Mouse (Mus musculus): ENCODE results near the gene Tcf7l2. TPM values are rescaled to one million over a fixed set of nuclear protein-coding genes. Genes with fewer than 3 reads are reported as not detected.

The Tcf7l2 gene
- total and polyA plus RNA-seq, 3 experiments = not detected

DNA sequence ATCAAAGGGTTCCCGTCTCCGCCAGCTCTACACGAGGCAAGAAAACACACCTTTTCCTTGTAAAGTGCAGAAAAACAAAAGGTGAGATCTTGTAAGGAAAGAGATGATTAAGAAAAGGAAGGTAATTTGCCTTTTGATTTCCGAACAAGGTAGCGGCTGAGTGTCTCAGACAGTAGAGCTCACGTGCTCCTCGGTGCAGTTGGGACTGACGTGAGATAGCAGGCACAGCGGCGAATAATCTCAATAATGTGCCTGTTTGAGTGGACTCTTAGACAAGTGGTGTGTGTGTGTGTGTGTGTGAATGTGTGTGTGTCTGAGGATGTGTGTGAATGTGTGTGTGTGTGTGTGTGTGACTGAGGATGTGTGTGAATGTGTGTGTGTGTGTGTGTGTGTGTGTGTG is 46.2 kb upstream of the Tcf7l2 start:
- dilution Hi-C loops (cut with MboI; ENCODE audit: extremely low pct_ligation_motif_present, extremely low pct_unique_long_range_greater_than_20kb, low sequenced_read_pairs) = no loop called here
- H3K27me3 ChIP-seq (replicated peaks) = peaks cover 15% of the 10 kb centered on the region
- no peak for TF ChIP-seq ZC3H11A (IDR thresholded peaks at IDR 0.05; ENCODE audit: low read depth, low read length)
- TF ChIP-seq GABPA (IDR thresholded peaks at IDR 0.05; ENCODE audit: insufficient replicate concordance, low read depth, low read length) = no peak
- no peak for TF ChIP-seq UBTF (IDR thresholded peaks at IDR 0.05; ENCODE audit: low read depth, low read length)
- no peak for TF ChIP-seq TCF12 (IDR thresholded peaks at IDR 0.05; ENCODE audit: low read depth, low read length)
- TF ChIP-seq IRF4 (IDR thresholded peaks at IDR 0.05; ENCODE audit: low read depth, low read length) = no peak
- no peak for TF ChIP-seq ZKSCAN1 (IDR thresholded peaks at IDR 0.05; ENCODE audit: borderline replicate concordance, low read depth, low read length)
- TF ChIP-seq MEF2A (IDR thresholded peaks at IDR 0.05; ENCODE audit: borderline replicate concordance, low read depth, low read length) = no peak
- TF ChIP-seq CHD1 (IDR thresholded peaks at IDR 0.05; ENCODE audit: low read depth, low read length) = no peak
- no peak for TF ChIP-seq MXI1 (IDR thresholded peaks at IDR 0.05; ENCODE audit: low read depth, low read length)
- no peak for TF ChIP-seq POLR2A (IDR thresholded peaks at IDR 0.05; ENCODE audit: low read depth, low read length)
- TF ChIP-seq ETS1 (conservative IDR thresholded peaks at IDR 0.05; ENCODE audit: low read depth, low read length) = no peak
- no peak for TF ChIP-seq TBP (conservative IDR thresholded peaks at IDR 0.05; ENCODE audit: low read depth, low read length)
- TF ChIP-seq SIN3A (IDR thresholded peaks at IDR 0.05; ENCODE audit: low read length) = no peak
- no peak for TF ChIP-seq RCOR1 (conservative IDR thresholded peaks at IDR 0.05; ENCODE audit: low read depth, low read length)
- no peak for TF ChIP-seq NRF1 (IDR thresholded peaks at IDR 0.05; ENCODE audit: low read depth, low read length)
- TF ChIP-seq MYC (IDR thresholded peaks at IDR 0.05; ENCODE audit: low read depth, low read length) = no peak

DNA sequence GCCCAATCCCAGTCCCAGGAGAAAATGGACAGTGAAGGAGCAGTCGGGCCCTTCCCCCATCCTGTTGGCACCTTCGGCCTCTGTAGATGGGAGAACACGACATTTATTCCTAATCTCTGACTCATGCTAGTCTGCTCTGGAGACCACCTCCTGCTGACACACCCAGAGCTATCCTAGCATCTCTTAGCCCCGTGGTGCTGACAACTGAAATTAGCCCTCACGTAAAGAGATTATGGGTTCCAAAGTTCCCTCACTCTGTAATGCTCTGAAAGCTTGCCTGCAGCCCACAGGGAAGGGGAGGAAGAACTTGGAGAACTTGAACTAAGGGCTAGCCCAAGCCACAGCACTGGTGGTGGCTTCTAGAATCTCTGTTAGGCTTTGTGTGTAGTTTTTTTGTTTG is 42.7 kb upstream of the Tcf7l2 start:
- Histone ChIP-seq H3K27ac (ENCODE audit: insufficient read depth, low read depth) (no peak overlapping the region), H3K4me2 (ENCODE audit: insufficient read depth, low read depth, poor library complexity, severe bottlenecking) (no peak overlapping the region), H3K79me2 (replicated peaks; ENCODE audit: control insufficient read depth, extremely low read depth, insufficient read depth, poor library complexity, severe bottlenecking) (no peaks in the 10 kb centered on the region), H3K4me3 (replicated peaks in 1 of 3; ENCODE audit: low read depth in 2 of 3, low read length in 2 of 3, poor library complexity in 1 of 3) (no peak overlapping the region), H3K27me3 (replicated peaks) (peaks cover 6% of the 10 kb centered on the region), H3K36me3 (replicated peaks in 1 of 2; ENCODE audit: control insufficient read depth in 1 of 2, insufficient read depth in 1 of 2, low read length in 1 of 2) (no peaks in the 10 kb centered on the region), H3K9me3 (replicated peaks; ENCODE audit: low read length) (no peaks in the 10 kb centered on the region), H3K9ac (ENCODE audit: insufficient read depth, low read depth) (no peak overlapping the region), H3K4me1 (ENCODE audit: control insufficient read depth in 1 of 2, insufficient read depth in 2 of 2) (no peaks in the 10 kb centered on the region)
- dilution Hi-C loops (cut with MboI; ENCODE audit: extremely low pct_ligation_motif_present, extremely low pct_unique_long_range_greater_than_20kb, low sequenced_read_pairs) = no loop called here
- in situ Hi-C loops (cut with MboI; ENCODE audit: low pct_ligation_motif_present, low pct_unique_long_range_greater_than_20kb, low sequenced_read_pairs) = no loop called here
- DNase-seq (ENCODE audit: extremely low read depth) = no peak
- TF ChIP-seq JUND (conservative IDR thresholded peaks at IDR 0.05; ENCODE audit: low read depth, low read length) = no peak
- TF ChIP-seq JUN (IDR thresholded peaks at IDR 0.05; ENCODE audit: insufficient read depth, low read depth, low read length) = no peak
- TF ChIP-seq HCFC1 (IDR thresholded peaks at IDR 0.05; ENCODE audit: low read depth, low read length) = no peak
- no peak for TF ChIP-seq MEF2A (IDR thresholded peaks at IDR 0.05; ENCODE audit: borderline replicate concordance, low read depth, low read length)
- TF ChIP-seq ETS1 (conservative IDR thresholded peaks at IDR 0.05; ENCODE audit: low read depth, low read length) = no peak
- TF ChIP-seq TBP (conservative IDR thresholded peaks at IDR 0.05; ENCODE audit: low read depth, low read length) = no peak
- TF ChIP-seq TCF12 (IDR thresholded peaks at IDR 0.05; ENCODE audit: low read depth, low read length) = no peak
- TF ChIP-seq ELF1 (IDR thresholded peaks at IDR 0.05; ENCODE audit: low read depth, low read length) = no peak
- no peak for TF ChIP-seq MAFK (IDR thresholded peaks at IDR 0.05; ENCODE audit: insufficient replicate concordance, low read length)

More for the DNA sequence above, 46.2 kb upstream of the Tcf7l2 start:
- H3K27ac ChIP-seq (ENCODE audit: insufficient read depth, low read depth) = no peak overlapping the region
- no peaks in the 10 kb centered on the region for H3K4me1 ChIP-seq (ENCODE audit: control insufficient read depth in 1 of 2, insufficient read depth in 2 of 2)
- no peak overlapping the region for H3K4me2 ChIP-seq (ENCODE audit: insufficient read depth, low read depth, poor library complexity, severe bottlenecking)
- in situ Hi-C loops (cut with MboI; ENCODE audit: low pct_ligation_motif_present, low pct_unique_long_range_greater_than_20kb, low sequenced_read_pairs) = no loop called here
- DNase-seq (ENCODE audit: extremely low read depth) = no peak
- H3K9ac ChIP-seq (ENCODE audit: insufficient read depth, low read depth) = no peak overlapping the region
- no peaks in the 10 kb centered on the region for H3K79me2 ChIP-seq (replicated peaks; ENCODE audit: control insufficient read depth, extremely low read depth, insufficient read depth, poor library complexity, severe bottlenecking)
- no peak overlapping the region for H3K4me3 ChIP-seq (replicated peaks in 1 of 3; ENCODE audit: low read depth in 2 of 3, low read length in 2 of 3, poor library complexity in 1 of 3)
- no peaks in the 10 kb centered on the region for H3K36me3 ChIP-seq (replicated peaks in 1 of 2; ENCODE audit: control insufficient read depth in 1 of 2, insufficient read depth in 1 of 2, low read length in 1 of 2)
- no peaks in the 10 kb centered on the region for H3K9me3 ChIP-seq (replicated peaks; ENCODE audit: low read length)

All from CH12.LX (cell line).